Mouse (Mus musculus) erythroblast, embryonic 14.5 days (primary cell): ENCODE results near the gene Olfr1247. TPM values are rescaled to one million over a fixed set of nuclear protein-coding genes. Genes with fewer than 3 reads are reported as not detected.
"Not testable (repeated sequence)": the region's sequence is repeated elsewhere in the genome, so short reads cannot be mapped to it uniquely, and the experiment has no call there.

Experiments
- H3K27me3 ChIP-seq: 2 replicates; pipeline ENCODE4 v1.6.1; 2012; ENCODE audit warnings: inconsistent platforms; ENCODE audit not compliant: control insufficient read depth
- H3K36me3 ChIP-seq: 2 replicates; pipeline ENCODE4 v1.6.1; 2012; ENCODE audit warnings: mild to moderate bottlenecking, inconsistent platforms; ENCODE audit not compliant: control insufficient read depth
- H3K4me1 ChIP-seq: 2 replicates; pipeline ENCODE4 v1.6.1; 2012; ENCODE audit warnings: inconsistent platforms; ENCODE audit not compliant: control insufficient read depth
- H3K4me3 ChIP-seq: replicated peaks from 2 replicates; pipeline ENCODE3; 2012; ENCODE audit warnings: moderate library complexity, mild to moderate bottlenecking, inconsistent platforms
- H3K9me3 ChIP-seq: 2 replicates; pipeline ENCODE4 v1.6.1; 2012; ENCODE audit warnings: low read length, inconsistent platforms, mixed read lengths; ENCODE audit not compliant: control insufficient read depth
- GATA1 ChIP-seq: IDR thresholded peaks from 2 replicates; pipeline ENCODE4 v1.6.1; 2012; ENCODE audit warnings: low read length, inconsistent platforms, mixed read lengths
- TAL1 ChIP-seq: IDR thresholded peaks from 3 replicates; pipeline ENCODE4 v1.6.1; 2012; ENCODE audit warnings: low read length, inconsistent platforms, mixed read lengths
- polyA plus RNA-seq: library from polyadenylated mRNA; stranded (reverse); fragments of >175 nt; gene quantifications from 2 replicates; pipeline ENCODE4 v1.2.3, GENCODE M21; 2012

Olfr1247 gene
- 0.01 TPM in 1 of 2 replicates, not detected in the other for polyA plus RNA-seq

- Histone ChIP-seq H3K4me1 (no peaks in the 10 kb centered on the region), H3K9me3 (no peaks in the 10 kb centered on the region), H3K27me3 (no peaks in the 10 kb centered on the region), H3K4me3 (no peak within 1 kb of the TSS), H3K36me3 (no peaks in the 10 kb centered on the region)
- TF ChIP-seq GATA1: no peak
- TF ChIP-seq TAL1: no peak
Observed at GRCm38 (mm10) chr2:89614030-89614429, at the start of gene Olfr1247. Gene Olfr1247 (minus strand): TSS chr2:89614130.

DNA sequence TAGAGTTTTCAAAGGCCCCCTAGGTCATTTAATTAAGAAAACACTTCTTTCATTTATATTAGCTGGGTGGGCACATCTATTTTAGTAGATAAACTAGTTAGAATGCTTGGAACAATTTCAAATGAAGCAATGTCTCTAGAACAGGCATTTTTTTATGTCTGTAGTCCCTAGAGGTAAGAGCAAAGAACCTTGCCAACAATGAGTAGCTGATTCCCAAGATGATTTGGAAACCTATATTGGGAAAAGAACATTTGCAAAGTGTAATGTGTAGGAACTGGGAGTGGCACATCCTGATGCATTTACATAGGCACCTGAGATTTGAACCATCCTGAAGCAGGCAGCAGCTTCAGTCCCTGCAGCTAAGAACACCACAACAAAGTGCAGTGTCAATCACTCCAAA lies 47.4 kb upstream of the Olfr1247 start, which contains the start of gene Olfr1250:
Gene Olfr1250 (minus strand): TSS at position 101 of the 400 bp plus-strand sequence.
- H3K4me1 ChIP-seq: no peaks in the 10 kb centered on the region
- H3K27me3 ChIP-seq: no peaks in the 10 kb centered on the region
- no peak within 1 kb of the TSS for H3K4me3 ChIP-seq
- H3K9me3 ChIP-seq: no peaks in the 10 kb centered on the region
- no peak for TF ChIP-seq GATA1
- no peak for TF ChIP-seq TAL1
- no peaks in the 10 kb centered on the region for H3K36me3 ChIP-seq

DNA sequence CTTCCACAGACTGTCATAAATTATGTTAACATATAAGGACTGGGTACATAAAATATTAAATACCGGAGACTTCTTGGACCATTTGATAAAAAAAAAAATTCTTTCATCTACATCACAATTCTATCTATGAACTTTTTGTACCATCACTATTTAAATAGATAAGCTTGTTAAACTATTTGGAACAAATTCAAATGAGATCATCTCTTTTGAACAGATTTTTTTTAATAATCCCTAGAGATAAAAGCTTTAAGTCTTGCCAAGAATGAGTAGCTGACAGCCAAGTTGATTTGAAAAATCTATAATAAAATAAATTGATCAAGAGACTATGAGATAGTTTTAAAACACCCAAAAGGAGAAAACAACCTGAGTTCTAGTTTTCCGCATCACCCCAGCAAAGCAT lies 21.0 kb upstream of the Olfr1247 start, which contains the start of gene Olfr1249:
Gene Olfr1249 (minus strand): TSS at position 101 of the 400 bp plus-strand sequence.
- no peaks in the 10 kb centered on the region for H3K4me1 ChIP-seq
- no peaks in the 10 kb centered on the region for H3K9me3 ChIP-seq
- TF ChIP-seq GATA1 (no peak), TAL1 (no peak)
- no peaks in the 10 kb centered on the region for H3K27me3 ChIP-seq
- no peak within 1 kb of the TSS for H3K4me3 ChIP-seq
- H3K36me3 ChIP-seq: no peaks in the 10 kb centered on the region

DNA sequence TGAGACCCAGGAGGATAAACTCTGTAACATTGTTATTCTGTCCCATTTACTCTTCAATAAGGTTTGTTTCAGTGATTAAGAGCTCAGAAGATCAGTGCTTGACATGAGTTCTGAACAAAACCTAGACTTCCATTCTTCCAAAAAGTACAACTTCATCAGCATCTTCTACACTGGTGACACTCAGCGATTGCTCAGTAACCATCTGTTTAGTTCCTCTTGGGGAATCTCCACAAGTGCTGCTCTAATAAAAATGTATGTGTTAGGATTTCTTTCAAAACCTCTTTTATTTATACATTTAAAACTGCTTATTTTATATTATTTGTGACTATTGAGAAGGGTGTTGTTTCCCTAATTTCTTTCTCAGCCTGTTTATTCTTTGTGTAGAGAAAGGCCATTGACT lies 4.2 kb upstream of the Olfr1247 start, which contains the start of gene Olfr1248:
Gene Olfr1248 (minus strand): TSS at position 101 of the 400 bp plus-strand sequence.
- H3K36me3 ChIP-seq, H3K9me3 ChIP-seq, H3K4me3 ChIP-seq, H3K27me3 ChIP-seq, H3K4me1 ChIP-seq: not testable (repeated sequence)

DNA sequence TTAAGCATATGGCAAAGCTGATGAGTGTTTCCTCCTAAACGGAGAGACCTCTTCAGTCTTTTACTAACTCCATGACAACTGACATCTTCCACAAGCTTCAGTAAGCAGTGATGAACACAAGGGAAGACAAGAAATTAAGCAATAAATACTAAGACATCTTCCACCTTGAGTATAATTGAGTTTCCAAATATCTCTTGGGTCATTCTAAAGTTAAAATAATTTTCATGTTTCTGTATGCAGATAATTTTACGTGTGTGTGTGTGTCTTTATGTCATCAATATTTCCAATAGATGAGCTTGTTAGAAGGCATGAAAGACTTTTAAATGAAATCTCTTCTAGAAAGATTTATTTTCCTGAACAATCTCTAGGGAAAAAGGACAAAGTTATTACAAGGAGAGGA lies 20.9 kb downstream of the Olfr1247 start, which contains the start of gene Olfr1246:
Gene Olfr1246 (minus strand): TSS at position 101 of the 400 bp plus-strand sequence.
- TF ChIP-seq GATA1 (no peak), TAL1 (no peak)
- H3K4me3 ChIP-seq: no peak within 1 kb of the TSS
- H3K27me3 ChIP-seq: no peaks in the 10 kb centered on the region
- H3K9me3 ChIP-seq: no peaks in the 10 kb centered on the region
- no peaks in the 10 kb centered on the region for H3K4me1 ChIP-seq
- H3K36me3 ChIP-seq: no peaks in the 10 kb centered on the region

- no peak within 1 kb of the TSS for H3K4me3 ChIP-seq
- no peaks in the 10 kb centered on the region for H3K9me3 ChIP-seq
- no peaks in the 10 kb centered on the region for H3K4me1 ChIP-seq
- no peaks in the 10 kb centered on the region for H3K27me3 ChIP-seq
- TF ChIP-seq GATA1 (no peak), TAL1 (no peak)
- no peaks in the 10 kb centered on the region for H3K36me3 ChIP-seq
Observed at GRCm38 (mm10) chr2:89578347-89578746, 35.6 kb downstream of the Olfr1247 start, which contains the start of gene Olfr1245. Gene Olfr1245 (minus strand): TSS chr2:89578447.

DNA sequence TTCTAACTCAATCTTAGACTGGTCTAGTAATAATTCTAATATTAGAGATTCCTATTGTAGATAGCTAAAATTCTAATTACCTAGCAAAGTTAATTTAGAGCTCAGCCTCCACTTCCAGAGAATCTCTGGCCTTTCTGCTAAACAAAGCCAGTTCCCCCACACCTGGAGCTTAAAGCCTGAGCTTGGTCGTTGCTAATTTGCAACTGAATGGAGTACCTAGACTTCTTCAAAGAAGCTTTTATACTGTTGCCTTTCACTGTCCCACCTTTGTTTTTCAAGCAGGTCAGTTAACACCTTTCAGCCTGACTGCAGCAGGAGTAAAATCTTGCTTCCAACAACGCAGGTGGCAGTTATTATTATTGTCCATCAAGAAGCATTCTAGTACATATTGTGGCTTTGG lies 51.2 kb downstream of the Olfr1247 start:
- not testable (repeated sequence) for H3K36me3 ChIP-seq, H3K4me1 ChIP-seq, H3K9me3 ChIP-seq, H3K27me3 ChIP-seq, H3K4me3 ChIP-seq

Other genes starting within 250 kb of the Olfr1247 start
- not detected in 2 replicates for gene Olfr1234, start 249.3 kb downstream of the Olfr1247 start, polyA plus RNA-seq
- gene Olfr1238, start 204.5 kb downstream of the Olfr1247 start, polyA plus RNA-seq: not detected in 2 replicates
- not detected in 2 replicates for gene Olfr1239, start 193.7 kb downstream of the Olfr1247 start, polyA plus RNA-seq
- gene Olfr1240, start 171.1 kb downstream of the Olfr1247 start, polyA plus RNA-seq: not detected in 2 replicates
- gene Olfr1241, start 127.0 kb downstream of the Olfr1247 start, polyA plus RNA-seq: not detected in 2 replicates
- gene Olfr1242, start 115.8 kb downstream of the Olfr1247 start, polyA plus RNA-seq: not detected in 2 replicates
- not detected in 2 replicates for gene Olfr1243, start 82.6 kb downstream of the Olfr1247 start, polyA plus RNA-seq
- not detected in 2 replicates for gene Olfr1245, start 35.7 kb downstream of the Olfr1247 start, polyA plus RNA-seq
- not detected in 2 replicates for gene Olfr1246, start 21.0 kb downstream of the Olfr1247 start, polyA plus RNA-seq
- gene Olfr1248, start 4.1 kb upstream of the Olfr1247 start, polyA plus RNA-seq: not detected in 2 replicates
- not detected in 2 replicates for gene Olfr1249, start 20.9 kb upstream of the Olfr1247 start, polyA plus RNA-seq
- gene Olfr1250, start 47.3 kb upstream of the Olfr1247 start, polyA plus RNA-seq: not detected in 2 replicates
- gene Olfr1251, start 57.8 kb upstream of the Olfr1247 start, polyA plus RNA-seq: not detected in 2 replicates
- not detected in 2 replicates for gene Olfr1252, start 110.9 kb upstream of the Olfr1247 start, polyA plus RNA-seq
- gene Olfr1253, start 143.0 kb upstream of the Olfr1247 start, polyA plus RNA-seq: not detected in 2 replicates
- not detected in 2 replicates for gene Olfr1254, start 179.5 kb upstream of the Olfr1247 start, polyA plus RNA-seq
- gene Olfr1255, start 197.9 kb upstream of the Olfr1247 start, polyA plus RNA-seq: not detected in 2 replicates
- gene Olfr1256, start 227.4 kb upstream of the Olfr1247 start, polyA plus RNA-seq: 0.02 TPM in 1 of 2 replicates, not detected in the other
- not detected in 2 replicates for gene Olfr48, start 234.1 kb upstream of the Olfr1247 start, polyA plus RNA-seq